Mouse (Mus musculus) forebrain, embryonic 15.5 days (tissue): ENCODE data around the gene Fgf12. TPM values are rescaled to one million over a fixed set of nuclear protein-coding genes. Genes with fewer than 3 reads are reported as not detected.
A peak's percentile ranks its signal among the peaks of the same experiment; 100 is the strongest.

Experiments used
- ATAC-seq: fragments of 200-750 bp; cut with Nextera tagmentation; replicated peaks from 2 replicates; pipeline ENCODE4 v1.8.0; 2017; ENCODE audit warnings: mild to moderate bottlenecking, moderate TSS enrichment, moderate library complexity
- H3K27ac ChIP-seq: fragments of 300-500 bp; sonication (generic); replicated peaks from 2 replicates; pipeline ENCODE4 v1.5.1; 2015; ENCODE audit warnings: mild to moderate bottlenecking, inconsistent platforms
- H3K27me3 ChIP-seq: fragments of 300-500 bp; sonication (generic); 2 replicates; pipeline ENCODE4 v1.6.1; 2015; ENCODE audit warnings: inconsistent platforms
- H3K36me3 ChIP-seq: fragments of 300-500 bp; sonication (generic); 2 replicates; pipeline ENCODE4 v1.6.1; 2015; ENCODE audit warnings: mild to moderate bottlenecking, inconsistent platforms
- H3K4me1 ChIP-seq: fragments of 300-500 bp; sonication (generic); 2 replicates; pipeline ENCODE4 v1.6.1; 2015; ENCODE audit warnings: inconsistent platforms
- H3K4me2 ChIP-seq: fragments of 300-500 bp; sonication (generic); replicated peaks from 2 replicates; pipeline ENCODE4 v1.6.1; 2015; ENCODE audit warnings: mild to moderate bottlenecking, inconsistent platforms
- H3K4me3 ChIP-seq: fragments of 300-500 bp; sonication (generic); 2 replicates; pipeline ENCODE4 v1.5.1; 2015; ENCODE audit warnings: mild to moderate bottlenecking, inconsistent platforms
- H3K9ac ChIP-seq: fragments of 300-500 bp; sonication (generic); replicated peaks from 2 replicates; pipeline ENCODE4 v1.6.1; 2015; ENCODE audit warnings: mild to moderate bottlenecking, inconsistent platforms
- H3K9me3 ChIP-seq: fragments of 300-500 bp; sonication (generic); 2 replicates; pipeline ENCODE4 v1.6.1; 2016; ENCODE audit warnings: inconsistent platforms
- WGBS: fragments of 180-500 bp; shearing (Covaris S2); methylation state at CpG from one replicate; pipeline ENCODE4 v1.1.7; 2015; ENCODE audit warnings: mixed read lengths; 5-methylcytosine and 5-hydroxymethylcytosine counted together
- polyA plus RNA-seq: library from polyadenylated mRNA; unstranded; fragments of >200 nt; fragmentation: Nextera tagmentation; extraction: Ambion mirVana; gene quantifications from 2 replicates; pipeline ENCODE4 v1.2.1, GENCODE M21; 2015

The Fgf12 gene
- polyA plus RNA-seq, 1 experiment from 2014 or later: 20.8 TPM

DNA sequence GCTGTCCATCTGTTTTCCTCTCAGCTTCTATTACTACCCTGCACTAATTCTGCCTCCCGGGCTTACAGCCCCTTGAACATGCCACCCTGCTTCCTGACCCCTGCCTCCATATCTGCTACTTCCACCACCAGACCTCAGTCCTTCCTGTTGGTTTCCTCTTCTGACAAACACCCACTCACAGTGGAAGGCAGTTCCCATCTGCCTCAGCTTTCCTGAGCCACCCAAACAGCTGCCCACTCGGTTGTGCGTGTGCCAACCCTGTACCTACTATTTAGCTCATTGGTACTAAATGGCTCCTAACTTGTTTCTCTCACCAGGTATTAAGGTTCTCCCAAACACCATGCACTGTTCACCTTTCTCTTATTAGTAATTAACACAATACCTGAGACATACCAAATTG is 71.2 kb downstream of the Fgf12 start:
- Histone ChIP-seq H3K4me1 (no peaks in the 10 kb centered on the region), H3K27me3 (no peaks in the 10 kb centered on the region), H3K4me2 (no peak overlapping the region), H3K4me3 (no peak overlapping the region), H3K9ac (no peak overlapping the region), H3K36me3 (no peaks in the 10 kb centered on the region), H3K27ac (no peak overlapping the region), H3K9me3 (no peaks in the 10 kb centered on the region)
- ATAC-seq: no peak
- 89% methylated on average over 3 of the region's 3 CpGs for WGBS

- WGBS: 82% methylated on average over 5 of the region's 5 CpGs
- no peak overlapping the region for H3K4me2 ChIP-seq
- no peak overlapping the region for H3K4me3 ChIP-seq
- H3K27ac ChIP-seq: no peak overlapping the region
- H3K27me3 ChIP-seq: no peaks in the 10 kb centered on the region
- H3K4me1 ChIP-seq: no peaks in the 10 kb centered on the region
- 0 out of 2 replicates have a peak, but pooled peaks have one; percentile 23 for ATAC-seq
- no peaks in the 10 kb centered on the region for H3K36me3 ChIP-seq
- H3K9ac ChIP-seq: no peak overlapping the region
- no peaks in the 10 kb centered on the region for H3K9me3 ChIP-seq
These were observed 84.0 kb downstream of the Fgf12 start for GRCm38 (mm10) chr16:28668815-28669347.

DNA sequence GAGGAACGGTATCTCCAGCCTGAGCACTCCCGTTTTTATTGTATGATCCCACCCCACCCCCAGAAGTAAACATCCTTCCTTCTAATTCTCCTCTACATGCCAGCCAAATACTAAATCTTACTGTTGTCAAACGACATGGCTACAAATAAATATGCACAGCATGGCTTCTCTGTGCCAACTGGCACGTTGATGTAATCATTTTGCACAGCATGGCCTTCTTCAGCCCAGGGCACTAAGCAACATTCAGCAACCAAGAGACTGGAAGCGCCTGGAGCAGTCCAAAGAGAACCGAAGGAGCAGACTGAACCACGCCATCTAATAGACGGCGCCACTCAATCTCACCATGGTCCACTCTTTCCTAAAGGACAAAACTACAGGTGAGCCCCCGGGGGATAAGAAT is 100.2 kb downstream of the Fgf12 start:
- no peak overlapping the region for H3K27ac ChIP-seq
- no peaks in the 10 kb centered on the region for H3K4me1 ChIP-seq
- H3K36me3 ChIP-seq: no peaks in the 10 kb centered on the region
- no peaks in the 10 kb centered on the region for H3K9me3 ChIP-seq
- no peak overlapping the region for H3K9ac ChIP-seq
- 90% methylated on average over 10 of the region's 10 CpGs for WGBS
- H3K4me2 ChIP-seq: no peak overlapping the region
- no peaks in the 10 kb centered on the region for H3K27me3 ChIP-seq
- no peak overlapping the region for H3K4me3 ChIP-seq
- no peak for ATAC-seq

DNA sequence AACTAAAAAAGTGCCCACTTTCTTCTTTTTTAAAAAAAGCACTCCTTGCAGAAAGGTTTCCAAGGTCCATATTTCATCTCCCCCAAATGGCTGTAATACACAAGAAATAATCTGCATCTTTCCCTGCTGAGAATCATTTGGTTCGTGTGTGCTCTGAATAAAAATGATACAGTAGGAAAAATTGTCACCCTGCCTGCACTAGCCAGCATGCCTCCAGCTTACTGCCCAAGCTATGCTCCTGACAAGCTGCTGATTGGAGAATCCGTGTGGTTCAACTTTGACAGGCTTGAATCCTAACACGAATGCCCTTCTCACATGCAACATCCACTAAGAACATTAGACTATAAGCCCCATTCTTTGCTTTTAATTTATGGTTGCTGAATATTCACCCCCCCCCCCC is 102.3 kb downstream of the Fgf12 start:
- no peak for ATAC-seq
- no peaks in the 10 kb centered on the region for H3K27me3 ChIP-seq
- H3K9ac ChIP-seq: no peak overlapping the region
- no peaks in the 10 kb centered on the region for H3K4me1 ChIP-seq
- no peak overlapping the region for H3K4me3 ChIP-seq
- no peak overlapping the region for H3K27ac ChIP-seq
- H3K9me3 ChIP-seq: no peaks in the 10 kb centered on the region
- WGBS: 50% methylated on average over 3 of the region's 3 CpGs
- H3K36me3 ChIP-seq: no peaks in the 10 kb centered on the region
- H3K4me2 ChIP-seq: no peak overlapping the region

DNA sequence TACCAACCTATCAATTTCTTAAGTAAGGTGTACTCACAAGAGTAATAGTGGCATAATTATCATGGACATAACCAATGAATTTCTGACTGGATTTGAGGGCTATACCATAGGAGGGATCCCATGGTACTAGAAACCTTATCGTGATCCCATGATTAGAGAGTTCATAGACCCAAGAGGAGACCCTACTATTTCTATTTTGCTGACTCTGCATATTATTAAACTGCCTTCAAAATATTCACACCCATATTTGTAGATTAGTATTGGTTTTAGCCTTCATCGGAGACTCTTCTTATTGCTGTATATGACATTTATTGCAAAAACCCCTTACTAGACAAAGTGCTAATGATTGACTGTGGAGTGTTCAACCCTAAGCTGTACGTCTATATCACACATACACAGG is 107.8 kb downstream of the Fgf12 start:
- Histone ChIP-seq H3K27me3 (no peaks in the 10 kb centered on the region), H3K4me2 (no peak overlapping the region), H3K27ac (no peak overlapping the region), H3K36me3 (no peaks in the 10 kb centered on the region), H3K4me1 (no peaks in the 10 kb centered on the region), H3K9me3 (no peaks in the 10 kb centered on the region), H3K9ac (no peak overlapping the region), H3K4me3 (no peak overlapping the region)
- no peak for ATAC-seq
- WGBS: 93% methylated on average over 3 of the region's 3 CpGs

DNA sequence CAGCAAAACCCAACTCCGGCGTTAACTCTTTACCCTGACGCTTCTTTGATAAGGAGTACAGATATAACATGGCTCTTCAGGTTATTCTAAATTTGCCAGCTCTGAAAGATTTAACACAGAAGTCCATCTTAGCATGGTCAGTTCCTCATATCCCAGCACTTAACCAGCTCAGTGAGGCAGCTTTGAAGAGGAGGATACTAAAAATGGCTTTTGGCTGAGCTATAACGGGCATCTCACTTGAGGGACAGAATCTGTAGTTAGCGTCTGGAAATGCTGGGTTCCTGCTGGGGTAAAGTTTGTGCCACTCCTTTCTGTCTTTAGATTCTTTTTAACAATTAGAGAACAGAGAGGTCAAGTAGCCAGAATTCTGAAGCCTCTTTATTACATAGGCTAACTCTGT is 121.1 kb downstream of the Fgf12 start:
- Histone ChIP-seq H3K4me1 (no peaks in the 10 kb centered on the region), H3K27me3 (no peaks in the 10 kb centered on the region), H3K4me3 (no peak overlapping the region), H3K4me2 (no peak overlapping the region), H3K27ac (no peak overlapping the region), H3K9me3 (no peaks in the 10 kb centered on the region), H3K9ac (no peak overlapping the region), H3K36me3 (no peaks in the 10 kb centered on the region)
- no peak for ATAC-seq
- 78% methylated on average over 5 of the region's 5 CpGs for WGBS

DNA sequence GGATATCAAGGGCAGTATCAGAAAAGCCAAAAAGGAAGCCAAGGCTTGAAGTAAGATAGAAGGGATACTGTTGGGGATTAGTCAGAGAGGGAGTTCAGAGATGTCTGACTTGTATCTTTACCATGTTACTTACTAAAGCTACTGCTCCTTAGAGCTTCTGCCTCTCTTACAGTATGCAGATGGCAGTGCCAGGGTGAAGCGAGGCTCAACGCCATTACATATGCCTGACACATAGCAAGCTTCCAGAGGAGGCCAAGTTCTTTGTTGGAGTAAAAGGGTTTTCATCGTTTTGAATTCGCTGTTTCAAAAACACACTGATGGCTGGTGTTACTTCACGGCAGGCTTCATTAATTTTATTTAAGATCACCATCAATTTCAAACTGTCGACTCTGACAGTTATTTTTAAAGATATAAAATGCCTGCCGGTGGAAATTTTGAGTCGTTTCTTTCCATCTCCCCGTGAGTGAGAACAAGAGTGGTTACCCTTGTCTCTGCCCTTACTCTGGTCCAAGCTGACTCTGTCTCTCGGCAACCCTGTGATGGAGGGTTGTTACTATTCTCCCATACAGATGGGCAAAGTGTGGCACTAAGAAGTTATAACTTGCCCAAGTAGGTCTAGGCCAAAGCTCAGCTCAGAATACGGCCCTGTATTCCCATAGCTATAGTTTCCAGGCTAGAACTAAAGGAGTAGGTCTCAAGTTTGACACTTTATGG is 121.9 kb downstream of the Fgf12 start:
- Histone ChIP-seq H3K9ac (no peak overlapping the region), H3K4me1 (no peaks in the 10 kb centered on the region), H3K27ac (no peak overlapping the region), H3K4me3 (no peak overlapping the region), H3K36me3 (no peaks in the 10 kb centered on the region), H3K9me3 (no peaks in the 10 kb centered on the region), H3K4me2 (no peak overlapping the region), H3K27me3 (no peaks in the 10 kb centered on the region)
- 58% methylated on average over 11 of the region's 11 CpGs for WGBS
- ATAC-seq: 0 out of 2 replicates have a peak, but pooled peaks have one; percentile 55

- Histone ChIP-seq H3K4me1 (no peaks in the 10 kb centered on the region), H3K27ac (no peak overlapping the region), H3K4me3 (no peak overlapping the region), H3K27me3 (no peaks in the 10 kb centered on the region), H3K9me3 (no peaks in the 10 kb centered on the region), H3K36me3 (no peaks in the 10 kb centered on the region), H3K4me2 (no peak overlapping the region), H3K9ac (no peak overlapping the region)
- ATAC-seq: no peak
- WGBS: 96% methylated on average over 6 of the region's 6 CpGs
These were observed 126.6 kb downstream of the Fgf12 start for GRCm38 (mm10) chr16:28626259-28626658.

DNA sequence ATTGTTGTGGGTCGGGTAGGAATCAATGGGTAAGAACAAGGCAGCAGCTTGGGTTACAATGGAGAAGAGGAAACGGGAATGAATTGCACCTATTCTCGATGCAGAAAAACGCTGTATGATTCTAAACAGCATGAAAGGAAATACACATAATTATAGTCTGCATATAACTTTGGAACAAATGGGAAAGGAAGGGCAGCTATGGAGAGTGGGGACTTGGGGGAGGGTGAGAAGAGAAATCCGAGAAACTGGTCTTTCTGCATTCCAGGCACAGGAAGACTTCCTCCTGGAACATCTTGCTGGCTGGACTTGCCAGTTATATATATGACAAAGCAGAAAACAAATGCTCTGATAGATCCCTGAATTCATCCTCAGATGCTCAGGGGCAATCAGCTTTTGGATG is 127.2 kb downstream of the Fgf12 start:
- no peaks in the 10 kb centered on the region for H3K9me3 ChIP-seq
- no peaks in the 10 kb centered on the region for H3K27me3 ChIP-seq
- no peak overlapping the region for H3K4me3 ChIP-seq
- no peak overlapping the region for H3K4me2 ChIP-seq
- 69% methylated on average over 5 of the region's 5 CpGs for WGBS
- H3K9ac ChIP-seq: no peak overlapping the region
- no peak overlapping the region for H3K27ac ChIP-seq
- H3K4me1 ChIP-seq: no peaks in the 10 kb centered on the region
- ATAC-seq: no peak
- no peaks in the 10 kb centered on the region for H3K36me3 ChIP-seq

DNA sequence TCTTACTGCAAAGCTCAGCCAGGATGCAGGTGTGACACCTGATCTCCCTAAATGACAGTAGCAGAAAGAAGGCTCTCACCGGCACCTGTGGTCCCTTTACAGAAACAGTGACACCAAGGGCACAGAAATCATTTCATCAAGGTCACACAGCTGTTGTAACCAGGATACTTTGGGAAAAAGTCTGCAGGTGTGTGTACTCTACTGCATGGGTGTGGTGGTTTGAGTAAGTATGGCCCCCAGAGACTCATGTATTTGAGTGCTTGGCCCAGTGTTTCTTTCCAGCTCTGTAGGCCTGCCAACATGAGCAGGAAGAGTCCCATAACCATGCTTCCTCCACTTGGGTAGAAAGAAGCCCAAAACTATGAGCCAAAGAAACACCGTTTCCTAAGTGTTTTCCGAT is 138.5 kb downstream of the Fgf12 start:
- Histone ChIP-seq H3K27ac (no peak overlapping the region), H3K4me2 (no peak overlapping the region), H3K9me3 (no peaks in the 10 kb centered on the region), H3K27me3 (no peaks in the 10 kb centered on the region), H3K9ac (no peak overlapping the region), H3K4me1 (no peaks in the 10 kb centered on the region), H3K4me3 (no peak overlapping the region), H3K36me3 (no peaks in the 10 kb centered on the region)
- WGBS: 94% methylated on average over 3 of the region's 3 CpGs
- ATAC-seq: no peak

GRCm38 (mm10) chr16:28610940-28611339 is 141.9 kb downstream of the Fgf12 start:
- 26% methylated on average over 3 of the region's 3 CpGs for WGBS

GRCm38 (mm10) chr16:28603155-28603554 is 149.7 kb downstream of the Fgf12 start:
- H3K27ac ChIP-seq: no peak overlapping the region
- no peak overlapping the region for H3K4me3 ChIP-seq
- no peaks in the 10 kb centered on the region for H3K36me3 ChIP-seq
- no peak for ATAC-seq
- H3K4me1 ChIP-seq: no peaks in the 10 kb centered on the region
- H3K9me3 ChIP-seq: 0 out of 2 replicates have a peak, but pooled peaks cover 6% of the 10 kb centered on the region
- H3K4me2 ChIP-seq: no peak overlapping the region
- WGBS: 85% methylated on average over 1 of the region's 1 CpGs
- H3K9ac ChIP-seq: no peak overlapping the region
- no peaks in the 10 kb centered on the region for H3K27me3 ChIP-seq

More at GRCm38 (mm10) chr16:28610940-28611339, 141.9 kb downstream of the Fgf12 start:
- Histone ChIP-seq H3K9ac (no peak overlapping the region), H3K27me3 (no peaks in the 10 kb centered on the region), H3K36me3 (no peaks in the 10 kb centered on the region), H3K4me1 (no peaks in the 10 kb centered on the region), H3K9me3 (0 out of 2 replicates have a peak, but pooled peaks cover under 1% of the 10 kb centered on the region), H3K4me3 (no peak overlapping the region), H3K4me2 (no peak overlapping the region), H3K27ac (no peak overlapping the region)
- no peak for ATAC-seq

- H3K36me3 ChIP-seq: no peaks in the 10 kb centered on the region
These were observed 151.1 kb downstream of the Fgf12 start for GRCm38 (mm10) chr16:28601723-28602122.

More at GRCm38 (mm10) chr16:28601723-28602122, 151.1 kb downstream of the Fgf12 start:
- Histone ChIP-seq H3K9me3 (0 out of 2 replicates have a peak, but pooled peaks cover 6% of the 10 kb centered on the region), H3K27ac (no peak overlapping the region), H3K4me1 (no peaks in the 10 kb centered on the region), H3K4me3 (no peak overlapping the region), H3K9ac (no peak overlapping the region), H3K4me2 (no peak overlapping the region), H3K27me3 (no peaks in the 10 kb centered on the region)
- ATAC-seq: no peak
- 84% methylated on average over 4 of the region's 4 CpGs for WGBS
